Mouse (Mus musculus) 3134 (cell line): ENCODE results near the gene Ngb.

Experiments
- DNase-seq: peaks from one replicate; pipeline ENCODE4 v3.0.0-alpha.2; 2011; ENCODE audit warnings: low spot score; ENCODE audit not compliant: insufficient read length; ENCODE audit errors: extremely low read depth

The Ngb gene

GRCm38 (mm10) chr12:87093249-87093648 lies 9.1 kb downstream of the Ngb start:
- no peak for DNase-seq

GRCm38 (mm10) chr12:87091916-87092315 lies 10.4 kb downstream of the Ngb start:
- DNase-seq: no peak

- DNase-seq: no peak
These were observed 12.6 kb downstream of the Ngb start for GRCm38 (mm10) chr12:87089701-87090100.

- no peak for DNase-seq
These were observed 13.1 kb downstream of the Ngb start for GRCm38 (mm10) chr12:87089255-87089654.

- DNase-seq: no peak
These were observed 14.0 kb downstream of the Ngb start for GRCm38 (mm10) chr12:87088331-87088730.

GRCm38 (mm10) chr12:87087236-87087635 lies 15.1 kb downstream of the Ngb start:
- no peak for DNase-seq

GRCm38 (mm10) chr12:87082797-87083196 lies 19.5 kb downstream of the Ngb start:
- no peak for DNase-seq

- DNase-seq: peak; percentile 17
These were observed 25.7 kb downstream of the Ngb start for GRCm38 (mm10) chr12:87076610-87077009.

GRCm38 (mm10) chr12:87070520-87070919 lies 31.8 kb downstream of the Ngb start:
- no peak for DNase-seq

- no peak for DNase-seq
These were observed 35.9 kb downstream of the Ngb start for GRCm38 (mm10) chr12:87066429-87066828.

GRCm38 (mm10) chr12:87065446-87065845 lies 36.9 kb downstream of the Ngb start:
- no peak for DNase-seq

GRCm38 (mm10) chr12:87057066-87057465 lies 45.3 kb downstream of the Ngb start:
- no peak for DNase-seq

GRCm38 (mm10) chr12:87054873-87055272 lies 47.5 kb downstream of the Ngb start:
- DNase-seq: no peak

- DNase-seq: peak; percentile 37
These were observed 49.5 kb downstream of the Ngb start for GRCm38 (mm10) chr12:87052661-87053321.

- peak; percentile 59 for DNase-seq
These were observed 54.8 kb downstream of the Ngb start for GRCm38 (mm10) chr12:87047536-87047935.
